Mouse (Mus musculus) CD4-positive, CD25-positive, alpha-beta regulatory T cell (primary cell): Measurements from ENCODE around the gene Ttc21a. TPM values are rescaled to one million over a fixed set of nuclear protein-coding genes. Genes with fewer than 3 reads are reported as not detected.

ENCODE experiments used
- polyA plus RNA-seq: library from polyadenylated mRNA; unstranded; fragments of 100-300 nt; shearing (Covaris generic); gene quantifications from one replicate; pipeline ENCODE4 v1.2.1, GENCODE M21; 2017

Gene Ttc21a
- not detected for polyA plus RNA-seq

GRCm38 (mm10) chr9:119937005-119937773, at the start of gene Ttc21a, which contains the start of gene Gorasp1:
Gene Ttc21a, plus strand, starts transcription at chr9:119937606.
Gene Gorasp1, minus strand, starts transcription at chr9:119937565.

GRCm38 (mm10) chr9:119894339-119895009, 42.9 kb upstream of the Ttc21a start, which contains the start of gene Wdr48:
Gene Wdr48, plus strand, starts transcription at chr9:119894878.

GRCm38 (mm10) chr9:119984536-119985011, 47.2 kb downstream of the Ttc21a start, which contains the start of gene Csrnp1:
Gene Csrnp1, minus strand, starts transcription at chr9:119984658.

Other genes starting within 250 kb of the Ttc21a start
- 0.07 TPM for gene Scn10a, start 218.3 kb upstream of the Ttc21a start, polyA plus RNA-seq
- gene Scn11a, start 112.2 kb upstream of the Ttc21a start, polyA plus RNA-seq = 0.68 TPM
- 58.3 TPM for gene Wdr48, start 42.7 kb upstream of the Ttc21a start, polyA plus RNA-seq
- gene Gorasp1, start within 50 bp of the Ttc21a start, polyA plus RNA-seq = 13.8 TPM
- 78.2 TPM for gene Csrnp1, start 47.1 kb downstream of the Ttc21a start, polyA plus RNA-seq
- not detected for gene Xirp1, start 86.0 kb downstream of the Ttc21a start, polyA plus RNA-seq
- not detected for gene Cx3cr1, start 132.3 kb downstream of the Ttc21a start, polyA plus RNA-seq
- gene Ccr8, start 154.5 kb downstream of the Ttc21a start, polyA plus RNA-seq = 73.1 TPM
- 48.3 TPM for gene Slc25a38, start 172.8 kb downstream of the Ttc21a start, polyA plus RNA-seq
- gene Rpsa, start 190.1 kb downstream of the Ttc21a start, polyA plus RNA-seq = 1,368 TPM
- gene Mobp, start 212.1 kb downstream of the Ttc21a start, polyA plus RNA-seq = 0.14 TPM